Mouse (Mus musculus) liver, embryonic 13.5 days (tissue): ENCODE results near the gene Mrgpre. TPM values are rescaled to one million over a fixed set of nuclear protein-coding genes. Genes with fewer than 3 reads are reported as not detected.

ENCODE experiments used
- ATAC-seq: fragments of 200-750 bp; cut with Nextera tagmentation; 2 replicates; pipeline ENCODE4 v1.8.0; 2017; ENCODE audit warnings: low read depth, mild to moderate bottlenecking, moderate number of reproducible peaks, moderate library complexity
- DNase-seq: peaks from one replicate; pipeline ENCODE4 v3.0.0; 2022
- H3K27ac ChIP-seq: fragments of 300-500 bp; sonication (generic); 2 replicates; pipeline ENCODE4 v1.5.1; 2015; ENCODE audit warnings: moderate library complexity, mild to moderate bottlenecking, inconsistent platforms
- H3K27me3 ChIP-seq: fragments of 300-500 bp; sonication (generic); 2 replicates; pipeline ENCODE4 v1.6.1; 2015; ENCODE audit warnings: mild to moderate bottlenecking, inconsistent platforms
- H3K36me3 ChIP-seq: fragments of 300-500 bp; sonication (generic); 2 replicates; pipeline ENCODE4 v1.6.1; 2015; ENCODE audit warnings: mild to moderate bottlenecking, inconsistent platforms
- H3K4me1 ChIP-seq: fragments of 300-500 bp; sonication (generic); replicated peaks from 2 replicates; pipeline ENCODE4 v1.6.1; 2015; ENCODE audit warnings: inconsistent platforms
- H3K4me2 ChIP-seq: fragments of 300-500 bp; sonication (generic); 2 replicates; pipeline ENCODE4 v1.6.1; 2015; ENCODE audit warnings: inconsistent platforms, mild to moderate bottlenecking, moderate library complexity
- H3K4me3 ChIP-seq: fragments of 300-500 bp; sonication (generic); replicated peaks from 2 replicates; pipeline ENCODE4 v1.5.1; 2015; ENCODE audit warnings: mild to moderate bottlenecking, inconsistent platforms
- H3K9ac ChIP-seq: fragments of 300-500 bp; sonication (generic); 2 replicates; pipeline ENCODE4 v1.6.1; 2015; ENCODE audit warnings: mild to moderate bottlenecking, inconsistent platforms
- H3K9me3 ChIP-seq: fragments of 300-500 bp; sonication (generic); replicated peaks from 2 replicates; pipeline ENCODE4 v1.6.1; 2016; ENCODE audit warnings: inconsistent platforms
- WGBS: fragments of 180-500 bp; shearing (Covaris S2); methylation state at CpG from one replicate; pipeline ENCODE4 v1.1.7; 2015; ENCODE audit not compliant: insufficient replicate concordance; 5-methylcytosine and 5-hydroxymethylcytosine counted together
- polyA plus RNA-seq: library from polyadenylated mRNA; unstranded; fragments of >200 nt; fragmentation: Nextera tagmentation; extraction: Ambion mirVana; gene quantifications from 2 replicates; pipeline ENCODE4 v1.2.1, GENCODE M21; 2015

Mrgpre gene
- polyA plus RNA-seq, 1 experiment from 2014 or later: 0.17 TPM

DNA sequence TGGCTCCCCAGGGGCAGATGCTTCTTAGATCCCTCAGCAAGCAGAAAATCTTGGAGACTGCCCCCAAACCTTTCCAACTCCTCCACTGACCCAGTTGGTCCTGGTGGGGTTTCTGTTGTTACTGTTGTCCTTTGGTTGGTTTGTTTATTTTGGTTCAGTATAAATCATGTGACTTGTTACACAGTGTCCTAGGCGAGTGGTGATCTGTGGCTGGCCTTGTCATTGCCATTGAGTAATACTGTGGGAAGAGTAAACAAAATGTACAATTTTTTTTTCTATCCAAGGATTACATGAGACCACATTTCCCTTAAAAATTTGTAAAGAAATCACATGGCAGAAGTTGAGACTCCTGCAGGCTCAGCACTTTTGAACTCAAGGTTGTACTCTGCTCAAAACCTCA lies 14.8 kb downstream of the Mrgpre start:
- DNase-seq (no peak), ATAC-seq (no peak)
- Histone ChIP-seq H3K4me1 (no peaks in the 10 kb centered on the region; the same call in 1 of the 2 replicates), H3K27me3 (peaks cover 29% of the 10 kb centered on the region), H3K27ac (no peak overlapping the region), H3K4me3 (no peak overlapping the region), H3K9ac (no peak overlapping the region), H3K9me3 (no peaks in the 10 kb centered on the region), H3K36me3 (no peaks in the 10 kb centered on the region), H3K4me2 (no peak overlapping the region)
- WGBS: 29% methylated on average over 1 of the region's 1 CpGs

GRCm38 (mm10) chr7:143768267-143768666 lies 16.0 kb downstream of the Mrgpre start:
- H3K9ac ChIP-seq: no peak overlapping the region
- H3K27ac ChIP-seq: no peak overlapping the region
- ATAC-seq (no peak), DNase-seq (no peak)
- H3K9me3 ChIP-seq: no peaks in the 10 kb centered on the region
- no peaks in the 10 kb centered on the region for H3K36me3 ChIP-seq
- no peaks in the 10 kb centered on the region; the same call in 1 of the 2 replicates for H3K4me1 ChIP-seq
- no peak overlapping the region for H3K4me2 ChIP-seq
- peaks cover 33% of the 10 kb centered on the region for H3K27me3 ChIP-seq
- no peak overlapping the region for H3K4me3 ChIP-seq
- 37% methylated on average over 6 of the region's 6 CpGs for WGBS

DNA sequence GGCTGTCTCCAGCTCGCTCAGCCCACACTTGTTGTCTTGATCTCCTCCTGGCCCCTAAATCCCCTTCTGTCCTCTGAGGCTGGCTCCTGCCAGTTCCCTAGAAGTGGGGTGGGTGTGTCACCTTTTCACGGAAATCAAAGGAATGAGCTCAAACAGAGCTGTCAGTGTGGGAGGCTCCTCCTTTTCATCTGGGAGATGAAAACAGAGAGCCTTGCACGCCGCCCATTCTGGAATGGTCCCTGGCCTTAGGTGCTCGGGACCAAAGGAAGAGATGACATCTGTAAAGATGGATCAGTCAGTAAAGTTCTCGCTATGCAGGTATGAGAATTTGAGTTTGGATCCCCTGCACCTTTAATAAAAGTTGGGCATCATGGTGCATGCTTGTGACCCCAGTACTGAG lies 17.4 kb downstream of the Mrgpre start, which contains the start of gene Mrgprg:
TSS of gene Mrgprg (minus strand) at position 101 of the 400 bp plus-strand sequence.
- ATAC-seq (no peak), DNase-seq (no peak)
- Histone ChIP-seq H3K27me3 (peaks cover 45% of the 10 kb centered on the region), H3K4me1 (no peaks in the 10 kb centered on the region; the same call in 1 of the 2 replicates), H3K36me3 (no peaks in the 10 kb centered on the region), H3K27ac (no peak within 1 kb of the TSS), H3K9ac (no peak within 1 kb of the TSS), H3K4me3 (no peak within 1 kb of the TSS), H3K4me2 (no peak within 1 kb of the TSS), H3K9me3 (no peaks in the 10 kb centered on the region)
- WGBS: 37% methylated on average over 6 of the region's 6 CpGs

DNA sequence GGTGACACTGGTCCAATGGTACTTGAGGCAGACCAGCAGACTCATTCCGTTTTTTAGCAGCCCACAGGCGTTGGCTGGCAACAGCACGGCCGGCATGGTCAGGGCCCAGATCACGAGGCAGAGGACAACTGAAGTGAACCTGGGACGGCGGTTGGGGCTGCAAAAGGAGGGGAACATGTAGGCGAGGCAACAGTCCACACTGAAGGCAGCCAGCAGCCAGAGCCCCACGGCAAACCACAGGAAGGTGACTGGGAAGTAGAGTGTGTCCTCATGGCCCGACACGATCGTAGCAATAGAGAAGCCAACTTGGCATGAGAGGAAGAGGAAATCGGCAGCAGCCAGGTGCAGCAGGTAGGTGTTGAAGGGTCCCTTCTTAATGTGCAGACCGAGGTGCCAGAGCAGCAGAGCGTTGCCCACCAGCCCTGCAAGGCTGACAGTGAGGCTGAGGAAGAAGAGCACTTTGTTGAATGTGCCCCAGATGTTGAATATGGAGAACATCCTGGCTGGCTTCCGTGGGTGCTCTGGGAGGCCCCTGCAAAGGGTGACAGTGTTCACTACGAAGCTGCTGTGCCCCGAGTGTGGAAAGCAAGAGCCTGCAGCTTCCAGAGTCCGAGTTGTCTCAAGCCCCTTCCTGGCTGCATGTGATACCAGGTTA lies 19.3 kb downstream of the Mrgpre start:
- Histone ChIP-seq H3K27ac (no peak overlapping the region), H3K4me1 (no peaks in the 10 kb centered on the region; the same call in 1 of the 2 replicates), H3K4me2 (no peak overlapping the region), H3K4me3 (no peak overlapping the region), H3K9me3 (no peaks in the 10 kb centered on the region), H3K36me3 (no peaks in the 10 kb centered on the region), H3K27me3 (peaks cover 45% of the 10 kb centered on the region), H3K9ac (no peak overlapping the region)
- DNase-seq (no peak), ATAC-seq (no peak)
- WGBS: 49% methylated on average over 19 of the region's 19 CpGs

GRCm38 (mm10) chr7:143763794-143764193 lies 20.5 kb downstream of the Mrgpre start:
- 9% methylated on average over 3 of the region's 3 CpGs for WGBS
- Histone ChIP-seq H3K4me2 (no peak overlapping the region), H3K9me3 (no peaks in the 10 kb centered on the region), H3K4me3 (no peak overlapping the region), H3K9ac (no peak overlapping the region), H3K27me3 (peaks cover 45% of the 10 kb centered on the region), H3K4me1 (no peaks in the 10 kb centered on the region), H3K27ac (no peak overlapping the region), H3K36me3 (no peaks in the 10 kb centered on the region)
- ATAC-seq (0 out of 2 replicates have a peak, but pooled peaks have one; percentile 11), DNase-seq (no peak)

DNA sequence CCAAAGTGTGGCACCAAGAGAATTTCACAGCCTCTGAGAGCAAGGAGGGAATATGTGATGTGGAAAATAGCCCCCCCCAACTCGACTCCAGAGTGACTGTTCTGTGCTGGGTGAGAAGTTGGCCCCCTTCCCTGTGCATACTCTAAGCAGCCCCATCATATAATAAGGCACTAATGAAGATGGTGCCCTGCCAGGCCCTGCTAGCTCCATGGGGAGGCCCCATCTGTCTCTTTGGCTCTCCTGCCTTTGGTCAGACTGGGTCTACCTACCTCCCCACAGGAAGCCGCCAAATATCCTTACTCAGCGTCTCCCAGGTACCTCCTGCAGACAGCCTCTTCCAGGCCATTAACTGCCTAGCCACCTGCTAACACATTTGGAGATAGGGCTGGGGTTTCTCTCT lies 25.3 kb downstream of the Mrgpre start:
- 45% methylated on average over 3 of the region's 3 CpGs for WGBS
- Histone ChIP-seq H3K9me3 (no peaks in the 10 kb centered on the region), H3K27ac (no peak overlapping the region), H3K27me3 (peaks cover 29% of the 10 kb centered on the region), H3K9ac (no peak overlapping the region), H3K4me1 (peaks cover 21% of the 10 kb centered on the region), H3K36me3 (no peaks in the 10 kb centered on the region), H3K4me2 (no peak overlapping the region), H3K4me3 (no peak overlapping the region)
- no peak for DNase-seq
- ATAC-seq: no peak

- H3K4me3 ChIP-seq: no peak overlapping the region
- 45% methylated on average over 3 of the region's 3 CpGs for WGBS
Measured at GRCm38 (mm10) chr7:143757696-143758095, 26.6 kb downstream of the Mrgpre start.

GRCm38 (mm10) chr7:143757027-143757390 lies 27.3 kb downstream of the Mrgpre start:
- Histone ChIP-seq H3K36me3 (no peaks in the 10 kb centered on the region), H3K27ac (no peak overlapping the region), H3K9ac (no peak overlapping the region), H3K4me1 (peaks cover 21% of the 10 kb centered on the region), H3K27me3 (peaks cover 17% of the 10 kb centered on the region), H3K4me2 (peak overlapping the region; percentile 57), H3K9me3 (no peaks in the 10 kb centered on the region), H3K4me3 (peak overlapping the region; percentile 26)
- DNase-seq (peak; percentile 31), ATAC-seq (peak; percentile 73)
- WGBS: under 1% methylated on average over 15 of the region's 15 CpGs

More at GRCm38 (mm10) chr7:143757696-143758095, 26.6 kb downstream of the Mrgpre start:
- Histone ChIP-seq H3K27me3 (peaks cover 24% of the 10 kb centered on the region), H3K9me3 (no peaks in the 10 kb centered on the region), H3K27ac (no peak overlapping the region), H3K9ac (no peak overlapping the region), H3K36me3 (no peaks in the 10 kb centered on the region), H3K4me2 (peak overlapping the region; percentile 57; the same call in 1 of the 2 replicates), H3K4me1 (peaks cover 21% of the 10 kb centered on the region)
- ATAC-seq: no peak
- DNase-seq: no peak

- ATAC-seq (no peak), DNase-seq (no peak)
- H3K36me3 ChIP-seq: no peaks in the 10 kb centered on the region
- H3K27me3 ChIP-seq: peaks cover 17% of the 10 kb centered on the region
- no peak within 1 kb of the TSS for H3K27ac ChIP-seq
- H3K9ac ChIP-seq: no peak within 1 kb of the TSS
- WGBS: 23% methylated on average over 22 of the region's 22 CpGs
- H3K4me1 ChIP-seq: peaks cover 21% of the 10 kb centered on the region
- no peaks in the 10 kb centered on the region for H3K9me3 ChIP-seq
- peak within 1 kb of the TSS; percentile 26 for H3K4me3 ChIP-seq
- peak within 1 kb of the TSS; percentile 57 for H3K4me2 ChIP-seq
Measured at GRCm38 (mm10) chr7:143756125-143757026, 27.9 kb downstream of the Mrgpre start, which contains the start of gene Osbpl5. Osbpl5 (minus strand) TSS chr7:143756985.

- WGBS: 33% methylated on average over 9 of the region's 9 CpGs
- Histone ChIP-seq H3K4me3 (no peak overlapping the region), H3K4me1 (peaks cover 21% of the 10 kb centered on the region), H3K4me2 (no peak overlapping the region), H3K9me3 (no peaks in the 10 kb centered on the region), H3K27ac (no peak overlapping the region), H3K9ac (no peak overlapping the region), H3K27me3 (peaks cover 19% of the 10 kb centered on the region), H3K36me3 (no peaks in the 10 kb centered on the region)
- DNase-seq: no peak
- ATAC-seq: 0 out of 2 replicates have a peak, but pooled peaks have one; percentile 32
Measured at GRCm38 (mm10) chr7:143755357-143756124, 28.8 kb downstream of the Mrgpre start.
